Mouse (Mus musculus) spleen, postnatal 36 days (tissue): Measurements from ENCODE around the gene Avil.
"Not testable (repeated sequence)": the region's sequence is repeated elsewhere in the genome, so short reads cannot be mapped to it uniquely, and the experiment has no call there.

ENCODE experiments used
- DNase-seq, 2 experiments: peaks; one replicate each; pipeline ENCODE4 v3.0.0; 2022; ENCODE audit warnings: low spot score in 2 of 2, mixed read lengths in 1 of 2

The Avil gene

DNA sequence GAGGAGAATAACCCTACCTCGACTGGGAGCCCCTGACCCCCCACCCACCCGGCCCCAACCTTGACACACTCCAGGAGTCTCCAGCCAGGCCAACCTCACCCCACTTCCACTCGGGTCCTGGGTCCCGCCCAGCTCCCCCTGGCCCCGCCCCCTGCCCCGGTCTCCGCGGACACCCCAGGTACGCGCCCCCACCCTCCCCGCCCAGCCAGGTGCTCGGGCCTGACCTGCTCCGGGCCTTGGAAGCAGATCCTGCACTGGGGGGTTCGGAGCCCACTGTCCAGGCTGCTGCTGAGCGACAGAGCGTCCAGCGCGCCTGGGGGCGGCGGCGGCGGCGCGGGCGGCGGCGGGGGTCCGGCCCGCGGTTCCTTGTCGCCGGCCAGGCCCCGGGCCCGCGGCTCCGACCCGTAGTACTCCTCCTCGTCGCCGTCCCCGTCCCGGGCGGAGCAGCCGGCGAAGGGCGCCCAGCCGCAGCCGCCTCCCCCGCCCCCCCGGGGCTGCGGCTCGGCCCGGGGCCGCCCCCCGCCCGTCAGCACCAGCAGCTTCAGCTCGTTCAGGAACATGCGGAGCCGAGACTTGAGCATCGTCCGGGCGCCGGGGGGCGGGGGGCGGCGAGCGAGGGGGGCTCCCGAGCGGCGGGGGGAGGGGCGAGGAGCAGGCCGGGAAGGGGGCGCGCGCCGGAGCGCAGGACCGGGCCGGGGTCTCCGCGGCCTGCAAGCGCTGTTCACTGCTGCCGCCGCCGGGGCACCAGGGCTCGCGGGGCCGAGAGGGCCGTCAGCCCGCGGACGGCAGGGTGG lies 58.9 kb downstream of the Avil start:
- DNase-seq = no peak

DNA sequence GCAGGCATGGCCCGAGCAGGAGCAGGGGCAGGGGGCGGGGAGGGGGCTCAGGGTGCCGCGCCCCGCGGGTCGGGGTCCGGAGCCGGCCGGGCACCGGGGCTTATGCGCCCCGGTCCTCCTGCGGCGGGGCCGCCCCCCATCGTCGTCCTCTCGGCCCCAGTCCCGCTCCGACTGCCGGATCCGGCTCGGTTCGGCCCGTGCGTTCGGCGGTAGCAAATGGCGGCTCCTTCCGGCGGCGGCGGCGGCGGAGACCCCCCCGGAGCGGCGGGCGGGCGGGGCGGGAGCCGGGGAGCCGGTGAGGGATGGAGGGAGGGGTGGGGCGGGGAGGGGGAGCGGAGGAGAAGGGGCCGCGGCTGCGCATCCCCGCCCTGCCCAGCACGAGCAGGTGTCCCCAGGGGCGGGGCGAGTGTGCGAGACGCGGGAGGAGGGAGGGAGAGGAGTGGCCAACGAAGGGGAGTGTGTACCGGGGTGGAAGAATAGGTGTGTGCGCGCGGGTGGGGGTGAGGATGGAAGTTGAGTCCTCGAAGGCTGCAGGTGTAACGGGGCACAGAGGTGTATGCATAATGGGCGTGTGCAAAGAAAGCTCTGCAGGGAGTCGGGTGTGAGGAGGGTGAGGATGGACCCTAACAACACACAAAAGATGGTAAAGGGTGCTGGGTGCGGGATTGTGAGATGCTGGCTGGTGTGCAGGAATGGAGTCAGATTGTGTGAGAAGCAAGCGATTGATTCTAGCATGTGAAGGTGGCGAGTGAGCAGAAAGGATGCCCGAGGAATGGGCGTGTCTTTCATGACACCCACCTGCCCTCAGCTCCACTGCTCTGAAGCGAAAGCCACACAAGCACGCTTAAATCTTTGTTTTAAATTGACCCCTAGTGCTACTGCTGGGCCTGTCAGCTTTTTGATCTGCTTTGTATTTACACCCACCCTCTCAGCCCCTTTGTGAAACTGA lies 59.7 kb downstream of the Avil start, which contains the start of gene March9:
Gene March9, minus strand, starts transcription at position 217 of the 949 bp plus-strand sequence.
- peak; percentile 79 to 83 for DNase-seq

DNA sequence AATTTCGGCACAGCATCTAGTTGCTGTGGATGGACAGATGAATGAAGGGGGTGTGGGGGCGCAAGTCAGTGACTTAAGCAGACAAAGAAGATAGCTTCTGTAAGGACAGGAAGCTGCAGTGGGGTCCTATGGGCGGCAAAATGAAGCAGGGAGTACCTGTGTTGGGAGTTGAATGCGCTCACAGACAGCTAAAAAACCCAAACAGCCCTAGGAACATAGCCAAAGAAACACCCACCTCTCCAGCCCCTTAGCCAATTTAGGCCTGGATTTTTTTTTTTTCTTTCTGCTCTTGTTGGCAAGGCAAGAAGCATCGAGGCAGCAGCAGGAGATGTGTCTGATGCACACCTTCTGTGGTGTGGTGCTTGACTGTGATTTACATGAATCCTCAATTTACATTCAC lies 60.6 kb downstream of the Avil start:
- DNase-seq = no peak

DNA sequence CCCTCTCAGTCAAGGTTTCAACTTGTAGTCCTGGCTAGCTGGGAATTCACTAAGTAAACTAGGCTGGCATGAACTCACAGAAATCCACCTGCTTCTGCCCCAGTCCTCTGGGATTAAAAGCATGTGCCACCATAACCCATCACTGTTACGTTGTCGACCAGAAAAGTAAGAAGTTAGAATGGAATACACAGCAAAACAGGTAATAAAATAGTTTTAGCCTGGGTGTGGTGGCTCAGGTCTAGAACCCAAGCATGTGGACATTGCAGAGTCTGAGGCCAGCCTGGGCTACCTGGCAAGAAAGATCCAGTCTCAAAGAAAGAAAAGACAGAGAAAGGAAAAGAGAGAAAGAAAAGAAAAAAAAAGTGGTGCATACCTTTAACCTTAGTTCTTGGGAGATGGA lies 61.0 kb downstream of the Avil start:
- no peak for DNase-seq

DNA sequence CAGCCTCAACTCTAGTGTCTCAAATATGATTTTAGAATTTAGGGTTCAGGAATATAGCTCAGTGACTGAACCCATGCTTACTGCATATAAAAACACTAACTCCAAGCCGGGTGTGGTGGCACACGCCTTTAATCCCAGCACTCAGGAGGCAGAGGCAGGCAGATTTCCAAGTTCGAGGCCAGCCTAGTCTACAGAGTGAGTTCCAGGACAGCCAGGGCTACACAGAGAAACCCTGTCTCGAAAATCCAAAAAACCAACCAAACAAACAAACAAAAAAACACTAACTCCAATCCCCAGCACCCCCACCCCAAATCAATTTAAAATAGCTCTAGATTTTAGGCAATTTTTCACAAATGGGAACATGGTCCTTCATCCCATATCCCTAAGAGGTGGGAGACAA lies 61.6 kb downstream of the Avil start:
- not testable (repeated sequence) for DNase-seq

DNA sequence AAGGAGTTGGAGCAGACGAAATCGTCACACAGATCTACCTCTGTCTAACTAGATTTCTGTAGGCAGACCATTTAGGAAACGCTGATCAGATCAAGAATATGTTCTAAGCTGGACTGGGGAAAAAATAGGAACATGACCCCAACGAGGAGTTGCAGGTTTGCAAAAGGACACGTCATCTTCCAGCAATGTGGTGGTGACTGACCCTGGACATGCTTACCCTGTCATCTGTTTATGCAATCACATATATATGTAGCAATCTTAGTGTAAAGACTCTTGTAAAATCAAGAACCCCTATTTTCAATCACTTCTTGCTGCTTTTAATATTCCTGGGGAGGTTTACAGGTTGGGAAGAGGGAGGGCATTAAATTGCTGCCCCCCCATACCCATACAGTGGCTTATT lies 62.0 kb downstream of the Avil start:
- DNase-seq = no peak

DNA sequence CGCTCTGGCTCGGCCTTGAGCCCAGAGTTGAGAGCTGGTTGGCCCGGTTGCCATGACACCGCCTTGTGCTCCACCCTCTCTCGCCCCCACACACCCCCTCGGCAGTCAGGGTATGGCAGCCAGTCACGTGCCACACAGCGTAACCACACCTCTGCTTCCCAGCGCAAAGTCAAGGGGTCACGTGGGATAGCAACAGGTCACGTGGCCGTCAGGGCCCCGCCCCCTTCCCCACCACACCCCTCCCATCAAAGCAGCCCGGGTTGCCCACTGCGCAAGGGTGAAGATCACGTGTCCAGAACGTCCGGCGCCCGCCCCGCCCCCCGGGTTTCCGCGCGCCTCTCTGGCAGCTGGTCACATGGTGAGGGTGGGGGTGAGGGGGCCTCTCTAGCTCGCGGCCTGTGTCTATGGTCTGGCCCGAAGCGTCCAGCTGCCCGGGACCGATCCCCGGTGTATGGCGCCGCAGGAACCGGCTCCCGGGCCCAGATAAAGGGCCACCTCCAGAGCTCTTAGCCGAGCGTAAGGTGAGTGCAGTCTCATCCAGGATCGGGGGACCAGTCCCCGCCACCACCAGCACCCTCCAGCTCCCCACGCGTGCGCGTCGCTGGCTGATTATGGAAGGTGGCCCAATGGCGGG lies 62.8 kb downstream of the Avil start, which contains the start of gene Cdk4:
Gene Cdk4, plus strand, starts transcription at position 296 of the 634 bp plus-strand sequence.
- DNase-seq = peak; percentile 96 to 97

DNA sequence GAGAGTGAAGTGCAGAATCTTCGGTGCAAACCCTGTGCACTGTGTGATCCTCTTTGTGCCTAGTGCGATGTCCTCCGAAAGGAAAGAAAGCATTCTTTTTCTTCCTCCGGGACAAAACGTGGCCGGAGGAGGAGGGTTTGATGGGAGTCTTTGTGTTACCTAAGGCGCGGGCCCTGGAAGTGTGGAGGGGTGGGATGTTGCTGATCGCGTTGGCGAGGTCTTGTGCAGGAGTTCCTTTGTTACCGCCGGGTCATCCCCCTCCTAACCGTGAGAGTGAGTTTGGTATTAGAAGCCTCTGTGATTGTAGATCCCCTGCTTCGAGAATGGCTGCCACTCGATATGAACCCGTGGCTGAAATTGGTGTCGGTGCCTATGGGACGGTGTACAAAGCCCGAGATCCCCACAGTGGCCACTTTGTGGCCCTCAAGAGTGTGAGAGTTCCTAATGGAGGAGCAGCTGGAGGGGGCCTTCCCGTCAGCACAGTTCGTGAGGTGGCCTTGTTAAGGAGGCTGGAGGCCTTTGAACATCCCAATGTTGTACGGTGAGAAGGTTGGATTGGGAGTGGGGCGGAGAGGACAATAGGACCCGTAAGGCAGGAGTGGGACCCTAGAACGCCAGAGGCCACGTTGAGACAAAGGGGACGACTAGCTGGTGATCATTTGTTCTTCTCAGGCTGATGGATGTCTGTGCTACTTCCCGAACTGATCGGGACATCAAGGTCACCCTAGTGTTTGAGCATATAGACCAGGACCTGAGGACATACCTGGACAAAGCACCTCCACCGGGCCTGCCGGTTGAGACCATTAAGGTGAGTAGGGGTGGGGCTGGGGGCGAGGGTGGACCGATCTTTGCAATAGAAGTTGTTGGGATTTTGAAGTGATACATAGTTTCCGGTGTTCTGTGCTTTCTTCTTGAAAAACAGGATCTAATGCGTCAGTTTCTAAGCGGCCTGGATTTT lies 63.7 kb downstream of the Avil start:
- no peak for DNase-seq

DNA sequence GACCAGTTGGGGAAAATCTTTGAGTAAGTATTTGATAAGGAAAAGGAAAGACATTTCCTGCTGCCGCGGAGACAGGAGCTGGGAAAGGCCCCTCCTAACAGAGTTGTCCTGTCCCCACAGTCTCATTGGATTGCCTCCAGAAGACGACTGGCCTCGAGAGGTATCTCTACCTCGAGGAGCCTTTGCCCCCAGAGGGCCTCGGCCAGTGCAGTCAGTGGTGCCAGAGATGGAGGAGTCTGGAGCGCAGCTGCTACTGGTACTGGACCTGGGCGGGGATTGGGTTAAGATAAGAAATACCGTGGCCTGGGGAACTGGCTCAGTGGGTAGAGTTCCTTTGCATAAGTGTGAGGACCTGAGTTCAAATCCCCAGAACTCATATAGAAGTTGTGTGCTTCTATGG lies 65.5 kb downstream of the Avil start:
- DNase-seq = no peak

DNA sequence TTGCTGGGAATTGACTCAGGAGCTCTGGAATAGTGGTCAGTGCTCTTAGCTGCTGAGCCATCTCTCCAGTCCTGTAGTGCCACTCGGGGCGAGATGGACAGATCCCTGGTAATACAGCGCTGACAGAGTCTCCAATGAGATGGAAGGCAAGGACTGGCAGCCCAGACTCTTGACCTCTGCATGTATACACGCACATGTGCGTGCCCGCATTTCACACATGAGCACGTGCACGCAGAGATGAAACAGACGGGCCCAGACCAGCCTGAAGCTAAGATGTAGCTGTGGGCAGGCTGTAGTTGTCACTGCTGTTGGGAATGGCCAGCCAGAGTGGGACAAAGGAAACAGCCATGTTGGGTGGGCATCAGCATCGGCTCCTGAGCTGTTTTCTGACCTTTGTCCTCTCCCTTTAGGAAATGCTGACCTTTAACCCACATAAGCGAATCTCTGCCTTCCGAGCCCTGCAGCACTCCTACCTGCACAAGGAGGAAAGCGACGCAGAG lies 66.1 kb downstream of the Avil start:
- DNase-seq = no peak

DNA sequence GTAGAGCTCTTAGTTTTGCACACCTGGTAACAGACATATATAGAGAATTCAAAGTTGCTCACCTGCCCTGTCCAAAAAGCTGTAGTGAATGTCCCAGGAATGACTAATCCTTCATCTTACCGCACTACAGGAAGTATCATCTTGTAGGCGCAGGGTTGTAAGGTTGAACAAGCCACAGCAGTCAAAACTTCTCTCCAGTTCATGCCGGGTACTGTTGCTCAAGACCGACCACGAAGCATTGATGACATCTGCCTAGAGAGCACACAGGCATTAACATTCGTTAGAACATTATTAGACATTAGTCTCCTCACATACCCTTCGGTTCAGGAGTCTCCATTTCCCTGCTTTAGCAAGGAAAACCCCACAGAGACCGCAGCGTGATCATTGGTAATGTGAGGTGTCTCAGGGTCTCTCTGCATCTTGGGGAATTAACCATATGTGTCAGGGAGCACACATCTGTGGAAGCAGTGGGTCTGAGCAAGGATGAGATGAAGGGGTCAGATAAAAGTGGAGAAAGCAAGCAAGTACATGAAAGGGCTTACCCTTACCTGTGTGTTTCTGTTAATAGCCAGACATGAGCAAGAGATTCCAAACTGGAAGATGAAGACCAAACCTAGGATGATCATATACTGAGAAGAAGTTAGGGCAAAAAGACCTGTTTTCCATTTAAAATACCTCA lies 68.0 kb downstream of the Avil start:
- DNase-seq = no peak

DNA sequence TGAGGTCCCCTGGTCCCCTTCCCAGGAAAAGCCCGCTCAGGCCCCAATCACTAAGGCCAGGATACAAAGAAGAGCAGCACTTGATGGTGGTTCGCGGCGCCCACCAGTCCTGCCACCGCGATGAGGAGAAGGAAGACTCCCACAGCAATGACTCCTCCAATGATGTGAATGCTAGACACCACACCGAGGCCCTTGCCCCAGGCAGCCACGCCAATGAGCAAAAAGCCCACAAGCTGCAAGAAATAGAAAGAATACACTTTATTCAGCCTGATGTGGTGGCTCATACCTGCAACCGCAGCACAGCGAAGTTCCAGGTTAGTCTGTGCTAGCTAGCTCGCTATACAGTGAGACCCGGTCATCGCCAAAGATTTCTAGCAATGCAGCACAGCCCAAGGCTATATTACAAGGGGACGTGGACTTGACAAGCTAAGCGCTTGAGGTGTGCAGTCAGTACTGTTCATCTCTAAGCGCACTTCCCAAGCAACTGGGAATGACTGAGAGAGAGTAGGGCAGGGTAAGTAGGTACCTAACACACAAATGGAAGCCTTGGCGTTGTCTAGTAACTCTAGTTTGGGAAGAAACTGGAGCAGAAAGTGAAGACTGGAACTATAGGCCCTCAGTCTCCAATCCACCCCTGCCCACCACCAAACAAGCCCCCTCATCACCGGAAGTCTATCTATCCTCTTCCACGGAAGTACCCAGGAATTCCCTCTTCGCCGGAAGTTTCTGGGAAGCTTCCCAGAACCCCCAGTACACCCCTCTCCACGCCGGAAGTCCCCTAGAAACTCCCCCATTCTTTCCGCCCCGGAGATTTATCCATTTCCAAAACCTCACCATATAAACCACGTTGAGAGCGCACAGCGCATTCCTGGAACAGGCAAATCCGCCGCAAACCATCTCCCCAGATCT lies 69.0 kb downstream of the Avil start:
- no peak for DNase-seq
